In the genomic region with DNA sequence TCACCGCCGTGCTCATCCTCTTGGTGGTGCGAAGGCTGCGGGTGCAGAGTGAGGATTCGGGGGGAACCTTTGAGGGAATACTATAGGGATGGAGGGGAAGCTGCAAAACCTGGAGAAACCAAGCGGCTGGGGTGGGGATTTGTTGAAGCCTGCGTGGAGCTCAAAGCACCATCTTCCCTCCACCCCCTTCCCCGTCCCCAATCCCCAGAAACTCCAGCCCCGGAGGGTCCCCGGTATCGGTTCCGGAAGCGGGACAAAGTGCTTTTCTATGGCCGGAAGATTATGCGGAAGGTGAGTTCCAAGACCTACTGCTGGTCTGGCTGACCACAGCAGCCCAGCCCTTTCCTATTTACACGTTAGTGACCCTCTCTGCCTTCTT, we compare ENCODE assay signal across 8 mouse cellular contexts. TPM values are rescaled to one million over a fixed set of nuclear protein-coding genes. Genes with fewer than 3 reads are reported as not detected.
DNase-seq lines count a peak whose midpoint lies in the region; ATAC-seq and TF ChIP-seq lines count a peak whose summit lies in the region.

No protein-coding gene starts in this region.

- H3K4me2 ChIP-seq in neural tube, embryonic 11.5 days (ENCODE audit: low read depth): peak overlapping the region; percentile 98
- peak overlapping the region; percentile 98 for H3K4me2 ChIP-seq in forebrain, embryonic 13.5 days
- peak overlapping the region; percentile 91 for H3K4me2 ChIP-seq in intestine, postnatal 0 days (replicated peaks; ENCODE audit: low read depth)

- no peak for ATAC-seq in neural tube, embryonic 11.5 days (ENCODE audit: insufficient read depth, low FRiP score, low TSS enrichment)
- ATAC-seq in forebrain, embryonic 13.5 days: no peak
- no peak for ATAC-seq in intestine, postnatal 0 days

- peak overlapping the region; percentile 27; the same call in 1 of the 2 replicates for H3K9ac ChIP-seq in neural tube, embryonic 11.5 days (ENCODE audit: low read length)
- H3K9ac ChIP-seq in forebrain, embryonic 13.5 days: peak overlapping the region; percentile 75
- H3K9ac ChIP-seq in intestine, postnatal 0 days (ENCODE audit: low read depth, low read length): peak overlapping the region; percentile 24; the same call in 1 of the 2 replicates

- intact Hi-C loops in gastrocnemius, postnatal 36 days (cut with DNase I): no loop called here

- DNase-seq in neural tube, embryonic 11.5 days (ENCODE audit: low spot score): peak; percentile 32
- no peak for DNase-seq in neural tube, embryonic 10.5 days (ENCODE audit: extremely low spot score, low spot score)
- DNase-seq in lung, postnatal 10 days: peak; percentile 58
- DNase-seq in yolk sac, embryonic 10.5 days (ENCODE audit: low spot score): peak; percentile 32
- DNase-seq in gastrocnemius, adult 8-10 months (ENCODE audit: low spot score in 2 of 2): no peak
- DNase-seq in gastrocnemius, postnatal 36 days: no peak

- no peaks in the 10 kb centered on the region for H3K27me3 ChIP-seq in neural tube, embryonic 11.5 days (ENCODE audit: control insufficient read depth, insufficient read depth, low read length)
- H3K27me3 ChIP-seq in forebrain, embryonic 13.5 days: no peaks in the 10 kb centered on the region
- H3K27me3 ChIP-seq in intestine, postnatal 0 days (replicated peaks; ENCODE audit: control insufficient read depth, insufficient read depth, low read length): no peaks in the 10 kb centered on the region

- H3K4me3 ChIP-seq in neural tube, embryonic 11.5 days (ENCODE audit: low read depth, low read length): peak overlapping the region; percentile 54
- peak overlapping the region; percentile 60 for H3K4me3 ChIP-seq in forebrain, embryonic 13.5 days
- H3K4me3 ChIP-seq in intestine, postnatal 0 days (ENCODE audit: low read depth, low read length): peak overlapping the region; percentile 76

- WGBS in neural tube, embryonic 11.5 days: 9% methylated on average over 16 of the region's 16 CpGs
- 13% methylated on average over 16 of the region's 16 CpGs for WGBS in forebrain, embryonic 13.5 days
- 4% methylated on average over 16 of the region's 16 CpGs for WGBS in intestine, postnatal 0 days

- no peaks in the 10 kb centered on the region for H3K9me3 ChIP-seq in neural tube, embryonic 11.5 days (ENCODE audit: control insufficient read depth, low read length)
- no peaks in the 10 kb centered on the region for H3K9me3 ChIP-seq in forebrain, embryonic 13.5 days (replicated peaks)
- no peaks in the 10 kb centered on the region for H3K9me3 ChIP-seq in intestine, postnatal 0 days (ENCODE audit: control insufficient read depth)

- TF ChIP-seq CTCF in intestine, postnatal 0 days (IDR thresholded peaks at IDR 0.05; ENCODE audit: low read depth): no peak

- no peaks in the 10 kb centered on the region; the same call in 1 of the 2 replicates for H3K36me3 ChIP-seq in neural tube, embryonic 11.5 days (ENCODE audit: control insufficient read depth, insufficient read depth, low read length)
- peaks cover 32% of the 10 kb centered on the region for H3K36me3 ChIP-seq in forebrain, embryonic 13.5 days (ENCODE audit: poor library complexity, severe bottlenecking)
- H3K36me3 ChIP-seq in intestine, postnatal 0 days (ENCODE audit: control insufficient read depth, insufficient read depth): peaks cover 34% of the 10 kb centered on the region

- no peak overlapping the region for H3K27ac ChIP-seq in neural tube, embryonic 11.5 days (ENCODE audit: low read depth, low read length)
- H3K27ac ChIP-seq in forebrain, embryonic 13.5 days: no peak overlapping the region
- peak overlapping the region; percentile 17; the same call in 1 of the 2 replicates for H3K27ac ChIP-seq in intestine, postnatal 0 days (ENCODE audit: low read depth, low read length)

- no peaks in the 10 kb centered on the region for H3K4me1 ChIP-seq in neural tube, embryonic 11.5 days (ENCODE audit: control insufficient read depth, insufficient read depth, low read length)
- H3K4me1 ChIP-seq in forebrain, embryonic 13.5 days: peaks cover 13% of the 10 kb centered on the region
- H3K4me1 ChIP-seq in intestine, postnatal 0 days (replicated peaks; ENCODE audit: control insufficient read depth, insufficient read depth, low read length): no peaks in the 10 kb centered on the region

RNA-seq across cellular contexts. Expression of gene Pnpla6, which starts 1.9 kb away (rescaled TPM):
- 17.9 and 20.7 TPM in 2 replicates for polyA plus RNA-seq in neural tube, embryonic 11.5 days (2014; fragmentation: Nextera tagmentation; extraction: Ambion mirVana)
- polyA plus RNA-seq in forebrain, embryonic 13.5 days (2015; fragmentation: Nextera tagmentation; extraction: Ambion mirVana): 20.3 and 23.8 TPM in 2 replicates
- polyA plus RNA-seq in intestine, postnatal 0 days (2015; fragmentation: Nextera tagmentation; extraction: Ambion mirVana): 36.1 and 43.9 TPM in 2 replicates
- total RNA-seq in gastrocnemius, adult 8-10 months (2022): 1 to 10 TPM; 5.8 to 9.8 (median 7.9) TPM
- total RNA-seq in gastrocnemius, postnatal 36 days (2021): 10 to 100 TPM in 1 of 2 experiments, 1 to 10 TPM in 1; 8.4 to 10.4 TPM

RNA-seq across cellular contexts. Expression of gene Mcoln1, which starts 16.8 kb away (rescaled TPM):
- 50.3 and 56.0 TPM in 2 replicates for polyA plus RNA-seq in neural tube, embryonic 11.5 days (2014; fragmentation: Nextera tagmentation; extraction: Ambion mirVana)
- 68.5 and 68.7 TPM in 2 replicates for polyA plus RNA-seq in forebrain, embryonic 13.5 days (2015; fragmentation: Nextera tagmentation; extraction: Ambion mirVana)
- 105 and 123 TPM in 2 replicates for polyA plus RNA-seq in intestine, postnatal 0 days (2015; fragmentation: Nextera tagmentation; extraction: Ambion mirVana)
- 10 to 100 TPM; 21.5 to 23.2 (median 22.0) TPM for total RNA-seq in gastrocnemius, adult 8-10 months (2022)
- total RNA-seq in gastrocnemius, postnatal 36 days (2021): 10 to 100 TPM; 21.3 to 23.0 TPM

RNA-seq across cellular contexts. Expression of gene Zfp358, which starts 24.2 kb away (rescaled TPM):
- 29.9 and 36.8 TPM in 2 replicates for polyA plus RNA-seq in neural tube, embryonic 11.5 days (2014; fragmentation: Nextera tagmentation; extraction: Ambion mirVana)
- 67.2 and 72.0 TPM in 2 replicates for polyA plus RNA-seq in forebrain, embryonic 13.5 days (2015; fragmentation: Nextera tagmentation; extraction: Ambion mirVana)
- 16.5 and 18.1 TPM in 2 replicates for polyA plus RNA-seq in intestine, postnatal 0 days (2015; fragmentation: Nextera tagmentation; extraction: Ambion mirVana)
- 10 to 100 TPM; 39.0 to 44.5 (median 41.3) TPM for total RNA-seq in gastrocnemius, adult 8-10 months (2022)
- total RNA-seq in gastrocnemius, postnatal 36 days (2021): 10 to 100 TPM; 28.8 to 29.1 TPM

RNA-seq across cellular contexts. Expression of gene Tex45, which starts 46.4 kb away (rescaled TPM):
- polyA plus RNA-seq in neural tube, embryonic 11.5 days (2014; fragmentation: Nextera tagmentation; extraction: Ambion mirVana): 0.20 TPM in 1 of 2 replicates, not detected in the other
- 0.10 TPM in 1 of 2 replicates, not detected in the other for polyA plus RNA-seq in forebrain, embryonic 13.5 days (2015; fragmentation: Nextera tagmentation; extraction: Ambion mirVana)
- polyA plus RNA-seq in intestine, postnatal 0 days (2015; fragmentation: Nextera tagmentation; extraction: Ambion mirVana): not detected in 2 replicates
- total RNA-seq in gastrocnemius, adult 8-10 months (2022): not detected
- under 1 TPM in 1 of 2 experiments, not detected in 1; 0.15 TPM for total RNA-seq in gastrocnemius, postnatal 36 days (2021)

RNA-seq across cellular contexts. Expression of gene Pex11g, which starts 49.6 kb away (rescaled TPM):
- polyA plus RNA-seq in neural tube, embryonic 11.5 days (2014; fragmentation: Nextera tagmentation; extraction: Ambion mirVana): 2.9 TPM in 2 replicates
- 3.9 and 4.8 TPM in 2 replicates for polyA plus RNA-seq in forebrain, embryonic 13.5 days (2015; fragmentation: Nextera tagmentation; extraction: Ambion mirVana)
- polyA plus RNA-seq in intestine, postnatal 0 days (2015; fragmentation: Nextera tagmentation; extraction: Ambion mirVana): 14.3 and 14.9 TPM in 2 replicates
- 1 to 10 TPM; 2.0 to 3.2 (median 2.7) TPM for total RNA-seq in gastrocnemius, adult 8-10 months (2022)
- total RNA-seq in gastrocnemius, postnatal 36 days (2021): 1 to 10 TPM; 2.4 to 3.5 TPM

Comparison
In these comparisons a context has a peak if more than half of its experiments do, and no peak if none do; other contexts are left out.
1. DNase-seq: peak in neural tube, embryonic 11.5 days (single experiment), lung, postnatal 10 days (single experiment) and yolk sac, embryonic 10.5 days (single experiment); none in neural tube, embryonic 10.5 days (single experiment), gastrocnemius, adult 8-10 months (0 of 2) and gastrocnemius, postnatal 36 days (0 of 2).
2. H3K9ac ChIP-seq: peak in every context shown above with its lines; median percentile 75 in forebrain, embryonic 13.5 days; 27 in neural tube, embryonic 11.5 days; 24 in intestine, postnatal 0 days.
3. Peak in every context shown above with its lines, with median percentiles within 50 percentile points of each other: H3K4me2 ChIP-seq and H3K4me3 ChIP-seq.